Mouse (Mus musculus) embryonic facial prominence, embryonic 13.5 days (tissue): ENCODE data around the gene Trpm8. TPM values are rescaled to one million over a fixed set of nuclear protein-coding genes. Genes with fewer than 3 reads are reported as not detected.
A peak's percentile ranks its signal among the peaks of the same experiment; 100 is the strongest.

Experiments
- ATAC-seq: fragments of 200-750 bp; cut with Nextera tagmentation; 2 replicates; pipeline ENCODE4 v1.8.0; 2017; ENCODE audit warnings: low read depth; ENCODE audit not compliant: insufficient number of reproducible peaks, insufficient read depth, low FRiP score, low TSS enrichment
- H3K27ac ChIP-seq: fragments of 300-500 bp; sonication (generic); 2 replicates; pipeline ENCODE4 v1.5.1; 2015; ENCODE audit warnings: moderate library complexity, mild to moderate bottlenecking, inconsistent platforms
- H3K27me3 ChIP-seq: fragments of 300-500 bp; sonication (generic); 2 replicates; pipeline ENCODE4 v1.6.1; 2015; ENCODE audit warnings: mild to moderate bottlenecking, inconsistent platforms
- H3K36me3 ChIP-seq: fragments of 300-500 bp; sonication (generic); 2 replicates; pipeline ENCODE4 v1.6.1; 2015; ENCODE audit warnings: mild to moderate bottlenecking, inconsistent platforms
- H3K4me1 ChIP-seq: fragments of 300-500 bp; sonication (generic); 2 replicates; pipeline ENCODE4 v1.6.1; 2015; ENCODE audit warnings: inconsistent platforms
- H3K4me2 ChIP-seq: fragments of 300-500 bp; sonication (generic); 2 replicates; pipeline ENCODE4 v1.6.1; 2015; ENCODE audit warnings: moderate library complexity, mild to moderate bottlenecking, inconsistent platforms
- H3K4me3 ChIP-seq: fragments of 300-500 bp; sonication (generic); 2 replicates; pipeline ENCODE4 v1.5.1; 2015; ENCODE audit warnings: mild to moderate bottlenecking, inconsistent platforms
- H3K9ac ChIP-seq: fragments of 300-500 bp; sonication (generic); 2 replicates; pipeline ENCODE4 v1.6.1; 2015; ENCODE audit warnings: mild to moderate bottlenecking, inconsistent platforms
- H3K9me3 ChIP-seq: fragments of 300-500 bp; sonication (generic); 2 replicates; pipeline ENCODE4 v1.6.1; 2016; ENCODE audit warnings: inconsistent platforms
- WGBS: fragments of 180-500 bp; shearing (Covaris S2); methylation state at CpG from one replicate; pipeline ENCODE4 v1.1.7; 2015; ENCODE audit warnings: mixed read lengths; 5-methylcytosine and 5-hydroxymethylcytosine counted together
- polyA plus RNA-seq: library from polyadenylated mRNA; unstranded; fragments of >200 nt; fragmentation: Nextera tagmentation; extraction: Ambion mirVana; gene quantifications from 2 replicates; pipeline ENCODE4 v1.2.1, GENCODE M21; 2015

Trpm8 gene
- polyA plus RNA-seq, 1 experiment from 2014 or later, result not detected

DNA sequence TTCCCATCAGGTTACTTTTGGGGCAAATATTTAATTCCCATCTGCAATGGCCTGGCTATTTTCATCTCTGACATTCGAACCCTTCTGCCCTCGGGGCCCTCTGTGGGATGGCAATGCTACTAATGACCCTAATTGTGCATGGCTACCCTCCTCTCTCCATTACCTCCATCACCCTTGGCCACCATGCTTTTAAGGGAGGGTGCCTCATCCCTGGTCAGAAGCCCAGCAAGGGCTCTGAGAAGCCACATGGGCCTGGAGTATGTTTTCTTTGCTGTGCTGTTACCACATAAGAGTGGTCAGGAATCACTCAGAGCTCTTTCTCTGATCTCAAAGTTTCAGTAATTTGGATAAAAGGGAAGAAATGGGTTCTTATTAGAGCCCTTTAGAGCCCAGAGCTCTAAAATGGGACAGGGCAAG lies 22.1 kb downstream of the Trpm8 start:
- H3K27ac ChIP-seq, result no peak overlapping the region
- H3K4me3 ChIP-seq, result no peak overlapping the region
- no peak for ATAC-seq
- no peak overlapping the region for H3K9ac ChIP-seq
- WGBS, result 80% methylated on average over 2 of the region's 2 CpGs
- H3K9me3 ChIP-seq, result peaks cover 71% of the 10 kb centered on the region
- H3K4me1 ChIP-seq, result no peaks in the 10 kb centered on the region
- no peaks in the 10 kb centered on the region for H3K27me3 ChIP-seq
- H3K36me3 ChIP-seq, result no peaks in the 10 kb centered on the region
- H3K4me2 ChIP-seq, result no peak overlapping the region

DNA sequence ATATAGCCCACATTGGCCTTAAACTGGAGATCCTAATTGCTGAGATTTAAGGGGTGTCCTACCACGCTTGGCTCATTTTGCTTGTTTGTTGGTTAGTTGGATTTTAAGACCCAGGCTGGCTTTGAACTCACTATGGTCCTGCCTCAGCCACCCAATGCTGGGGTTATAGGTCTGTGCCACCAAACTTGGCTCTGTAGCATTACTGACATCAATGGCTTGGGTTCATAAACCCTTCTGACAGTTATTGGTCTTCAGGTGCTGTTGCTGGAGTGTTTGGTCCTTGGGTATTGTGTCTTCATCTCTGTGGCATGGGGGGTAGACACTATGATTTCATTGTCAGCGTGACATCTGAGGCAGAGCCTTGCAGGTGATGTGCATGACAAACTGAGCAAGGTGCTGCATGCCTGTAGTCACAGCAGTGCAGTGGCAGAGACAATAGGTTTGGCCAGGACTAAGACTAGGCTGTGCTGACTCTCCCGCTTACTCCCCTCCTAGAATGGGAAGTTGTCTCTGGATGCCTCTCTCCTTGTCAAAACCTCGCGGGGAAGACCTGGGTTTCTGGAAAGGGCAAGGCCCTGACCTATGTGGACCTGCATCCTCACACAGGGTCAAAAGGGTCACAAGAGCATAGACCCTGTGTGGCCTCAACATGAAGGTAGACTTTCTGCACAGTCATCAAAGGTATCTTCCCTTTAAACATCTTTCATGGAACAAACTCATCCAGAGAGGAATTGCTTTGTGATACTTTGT lies 23.0 kb downstream of the Trpm8 start:
- Histone ChIP-seq H3K9me3 (peaks cover 78% of the 10 kb centered on the region), H3K4me3 (no peak overlapping the region), H3K27me3 (no peaks in the 10 kb centered on the region), H3K4me1 (no peaks in the 10 kb centered on the region), H3K36me3 (no peaks in the 10 kb centered on the region), H3K27ac (no peak overlapping the region), H3K4me2 (no peak overlapping the region), H3K9ac (no peak overlapping the region)
- 39% methylated on average over 5 of the region's 5 CpGs for WGBS
- ATAC-seq, result peak; percentile 5; the same call in 1 of the 2 replicates

DNA sequence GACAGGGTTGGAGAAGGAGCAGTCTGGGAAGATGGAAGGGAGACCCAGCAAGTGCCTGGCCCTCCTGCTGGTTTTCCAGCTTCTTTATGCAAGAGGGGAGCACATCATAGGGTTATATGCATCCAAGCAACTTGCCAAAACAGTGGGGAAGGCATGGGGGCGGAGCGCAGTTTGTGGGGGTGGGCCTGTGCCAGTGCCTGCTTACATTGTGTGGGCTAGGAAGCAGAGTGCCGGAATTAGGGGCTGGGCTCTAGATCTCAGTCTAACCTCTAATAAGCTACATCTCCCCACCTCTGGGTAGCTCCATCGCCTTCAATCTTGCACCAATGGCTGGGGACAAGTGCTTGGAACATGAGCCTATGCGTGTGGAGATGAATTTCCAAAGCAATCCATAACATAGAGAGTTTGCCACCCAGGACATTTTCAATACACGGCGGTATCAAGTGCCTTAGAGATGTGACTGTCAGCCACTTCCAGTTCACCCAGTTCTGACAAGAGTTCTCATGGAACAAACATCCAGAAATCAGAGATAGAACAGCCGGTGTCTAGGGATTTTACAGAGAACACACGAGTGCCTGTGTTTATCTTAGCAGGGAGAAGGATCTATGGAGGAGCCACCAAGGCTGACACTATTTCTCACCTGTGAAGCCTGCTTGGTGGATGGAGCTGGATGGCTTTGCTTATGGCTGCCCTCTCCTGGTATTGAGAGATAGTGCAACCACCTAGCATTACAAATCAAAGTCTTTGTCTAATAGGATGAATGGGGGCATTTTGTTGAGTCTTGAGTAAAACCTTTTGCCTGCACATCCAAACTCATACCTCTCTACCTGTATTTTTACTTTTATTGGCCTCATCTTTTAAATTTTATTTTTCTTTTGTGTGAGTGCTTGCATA lies 23.9 kb downstream of the Trpm8 start:
- H3K36me3 ChIP-seq, result no peaks in the 10 kb centered on the region
- no peak overlapping the region for H3K4me3 ChIP-seq
- H3K27me3 ChIP-seq, result no peaks in the 10 kb centered on the region
- H3K4me1 ChIP-seq, result no peaks in the 10 kb centered on the region
- ATAC-seq, result peak; percentile 1; the same call in 1 of the 2 replicates
- H3K4me2 ChIP-seq, result no peak overlapping the region
- no peak overlapping the region for H3K27ac ChIP-seq
- no peak overlapping the region for H3K9ac ChIP-seq
- H3K9me3 ChIP-seq, result peaks cover 77% of the 10 kb centered on the region
- 67% methylated on average over 9 of the region's 9 CpGs for WGBS

DNA sequence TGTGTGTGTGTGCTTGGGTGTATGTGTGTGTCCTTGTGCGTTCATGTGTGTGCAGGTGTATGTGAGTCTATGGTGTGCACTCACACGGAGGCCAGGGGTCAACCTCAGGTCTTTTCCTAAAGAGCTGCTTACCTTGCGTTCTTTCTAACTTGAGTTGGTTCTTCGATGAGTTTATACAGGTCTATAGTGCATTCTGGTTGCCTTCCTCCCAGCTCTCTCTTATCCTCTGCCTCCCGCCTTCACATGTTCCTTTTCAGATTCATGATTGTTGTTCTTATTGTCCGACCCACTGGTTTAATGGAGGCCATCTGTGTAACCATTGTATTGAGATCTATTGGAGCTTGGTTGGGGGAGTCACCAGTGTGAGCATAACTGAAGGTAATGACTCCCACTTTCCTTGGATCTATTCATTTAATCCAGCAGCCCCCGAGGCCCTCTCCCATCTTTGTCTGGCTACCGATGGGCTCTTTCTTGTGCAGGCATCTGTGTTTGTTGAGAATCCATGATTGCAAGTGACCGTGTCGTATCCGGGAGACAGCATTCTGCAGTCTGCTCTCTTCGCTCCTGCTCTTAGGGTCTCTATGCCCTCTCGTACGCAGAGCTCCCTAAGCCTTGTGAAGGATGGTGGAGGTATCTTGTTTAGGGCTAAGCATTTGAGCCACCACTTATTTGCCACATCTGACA lies 24.7 kb downstream of the Trpm8 start:
- no peak overlapping the region for H3K9ac ChIP-seq
- H3K4me3 ChIP-seq, result no peak overlapping the region
- 65% methylated on average over 14 of the region's 14 CpGs for WGBS
- no peak overlapping the region for H3K4me2 ChIP-seq
- H3K27me3 ChIP-seq, result no peaks in the 10 kb centered on the region
- no peak for ATAC-seq
- H3K36me3 ChIP-seq, result no peaks in the 10 kb centered on the region
- H3K9me3 ChIP-seq, result peaks cover 80% of the 10 kb centered on the region
- no peaks in the 10 kb centered on the region for H3K4me1 ChIP-seq
- no peak overlapping the region for H3K27ac ChIP-seq

DNA sequence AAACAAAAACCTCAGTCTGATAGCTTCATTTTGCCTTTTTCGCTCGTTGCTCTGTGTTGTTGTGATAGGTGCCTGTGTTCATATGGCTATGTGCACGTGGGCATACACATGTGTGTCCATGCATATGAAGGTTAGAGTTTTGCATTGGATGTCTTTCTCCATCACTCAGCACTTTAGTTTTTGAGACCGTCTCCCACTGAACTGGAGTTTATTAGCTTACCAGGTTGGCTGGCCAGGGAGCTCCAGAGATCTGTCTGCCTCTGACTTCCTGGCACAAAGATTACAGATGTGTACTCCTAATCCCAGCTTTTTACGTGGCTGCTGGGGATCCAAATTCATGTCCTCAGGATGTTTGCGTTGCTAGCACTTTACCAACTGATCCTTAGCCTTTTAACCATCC lies 26.3 kb downstream of the Trpm8 start:
- H3K4me2 ChIP-seq, result no peak overlapping the region
- H3K27me3 ChIP-seq, result no peaks in the 10 kb centered on the region
- no peaks in the 10 kb centered on the region for H3K4me1 ChIP-seq
- no peak overlapping the region for H3K27ac ChIP-seq
- H3K9ac ChIP-seq, result no peak overlapping the region
- peaks cover 81% of the 10 kb centered on the region for H3K9me3 ChIP-seq
- H3K4me3 ChIP-seq, result no peak overlapping the region
- WGBS, result 63% methylated on average over 6 of the region's 6 CpGs
- no peaks in the 10 kb centered on the region for H3K36me3 ChIP-seq
- ATAC-seq, result no peak

DNA sequence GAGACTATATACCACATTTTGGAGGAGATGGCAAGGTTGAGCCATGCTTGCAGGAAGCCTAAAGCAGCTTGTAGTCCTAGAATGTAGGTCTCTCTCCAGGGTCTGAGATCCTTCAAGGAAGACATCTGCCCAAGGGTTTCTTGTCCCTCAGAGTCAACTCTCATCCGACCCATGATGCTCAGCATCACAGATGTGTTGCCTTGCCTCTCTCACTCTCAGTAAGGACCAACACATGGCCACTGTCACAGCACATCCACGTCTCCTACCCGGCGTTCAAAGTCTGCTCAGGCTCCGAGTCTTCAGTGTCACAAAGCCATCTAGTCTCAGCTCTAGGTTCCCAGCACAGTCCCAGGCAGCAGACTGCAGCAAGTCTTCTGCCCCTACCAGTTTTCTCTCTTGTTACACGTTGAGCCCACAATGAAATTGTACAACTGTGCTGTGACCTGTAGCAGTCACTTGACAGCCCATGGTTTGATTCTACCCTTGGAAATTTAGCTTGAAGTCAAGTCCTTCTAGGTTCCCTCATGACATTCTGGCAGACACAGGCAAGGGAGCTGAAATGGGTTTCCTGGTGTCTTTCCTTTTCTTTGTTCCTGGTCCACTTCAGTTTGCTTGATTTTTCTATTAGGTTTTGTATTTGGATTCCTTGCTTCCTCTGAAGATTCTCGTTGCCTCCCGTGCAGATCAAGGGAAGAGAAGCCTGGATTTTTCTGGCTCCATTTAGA lies 27.0 kb downstream of the Trpm8 start:
- ATAC-seq, result no peak
- Histone ChIP-seq H3K9me3 (peaks cover 83% of the 10 kb centered on the region), H3K27ac (no peak overlapping the region), H3K9ac (no peak overlapping the region), H3K4me2 (no peak overlapping the region), H3K36me3 (no peaks in the 10 kb centered on the region), H3K4me3 (no peak overlapping the region), H3K27me3 (no peaks in the 10 kb centered on the region), H3K4me1 (no peaks in the 10 kb centered on the region)
- 61% methylated on average over 8 of the region's 8 CpGs for WGBS

DNA sequence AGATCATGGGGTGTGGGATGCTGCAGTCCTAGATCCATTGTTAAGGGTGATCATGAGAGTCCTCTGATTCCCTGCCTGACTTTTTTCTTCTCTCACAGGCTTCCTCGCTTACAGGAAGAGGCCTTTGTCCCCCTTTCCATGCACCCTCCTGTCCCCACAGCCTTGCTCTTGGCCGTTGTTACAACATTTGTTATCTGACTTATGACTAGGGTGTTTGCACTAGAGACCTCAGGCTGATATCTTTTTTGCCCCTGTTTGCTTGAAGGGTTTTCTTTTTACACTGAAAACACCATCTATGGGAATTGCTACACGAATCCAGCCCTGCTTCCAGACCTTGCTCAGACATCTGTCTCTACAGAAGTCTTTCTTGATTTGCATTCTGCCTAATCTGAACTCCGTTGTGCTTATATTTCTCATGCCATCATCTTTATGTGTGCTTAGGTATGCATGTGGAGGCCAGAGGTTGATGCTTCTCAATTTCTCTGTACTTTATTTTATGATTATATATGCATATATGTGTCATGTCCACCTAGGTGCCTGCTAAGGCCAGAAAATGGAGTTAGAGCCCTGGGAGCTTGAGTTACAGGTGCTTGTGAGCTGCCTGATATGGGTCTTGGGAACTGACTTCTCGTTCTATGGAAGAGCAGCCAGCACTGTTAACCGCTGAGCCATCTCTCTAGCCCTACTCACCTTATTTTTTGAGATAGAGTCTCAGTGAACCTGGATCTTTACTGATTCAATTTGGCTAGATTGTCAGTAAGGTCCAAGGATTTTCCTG lies 27.7 kb downstream of the Trpm8 start:
- Histone ChIP-seq H3K9ac (no peak overlapping the region), H3K4me1 (no peaks in the 10 kb centered on the region), H3K27ac (no peak overlapping the region), H3K9me3 (peaks cover 83% of the 10 kb centered on the region), H3K27me3 (no peaks in the 10 kb centered on the region), H3K4me3 (no peak overlapping the region), H3K4me2 (no peak overlapping the region), H3K36me3 (no peaks in the 10 kb centered on the region)
- ATAC-seq, result no peak
- 47% methylated on average over 6 of the region's 6 CpGs for WGBS

DNA sequence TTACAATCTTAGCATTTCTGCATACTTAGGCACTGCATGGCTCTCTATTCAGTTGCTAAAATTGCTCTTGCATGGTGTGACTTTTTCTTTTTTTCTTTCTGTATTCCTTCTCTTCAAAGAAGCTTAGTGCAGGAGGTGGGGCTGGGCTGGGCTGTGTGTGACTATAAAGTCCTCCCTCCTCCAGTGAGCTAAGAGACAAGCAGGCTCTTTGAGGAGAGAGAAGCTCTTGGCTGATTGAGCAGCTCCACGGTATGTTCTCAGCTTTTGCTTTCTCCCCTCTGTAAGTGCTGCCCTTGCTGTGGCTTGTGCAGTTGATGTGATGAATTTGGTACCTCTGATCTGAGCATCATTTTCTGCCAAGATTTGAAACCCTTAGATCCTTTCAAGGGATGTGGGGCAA lies 29.1 kb downstream of the Trpm8 start:
- H3K9me3 ChIP-seq, result peaks cover 73% of the 10 kb centered on the region
- H3K4me3 ChIP-seq, result no peak overlapping the region
- ATAC-seq, result no peak
- H3K4me1 ChIP-seq, result no peaks in the 10 kb centered on the region
- H3K27me3 ChIP-seq, result no peaks in the 10 kb centered on the region
- no peak overlapping the region for H3K27ac ChIP-seq
- no peak overlapping the region for H3K9ac ChIP-seq
- no peaks in the 10 kb centered on the region for H3K36me3 ChIP-seq
- no peak overlapping the region for H3K4me2 ChIP-seq
- WGBS, result 59% methylated on average over 1 of the region's 1 CpGs

DNA sequence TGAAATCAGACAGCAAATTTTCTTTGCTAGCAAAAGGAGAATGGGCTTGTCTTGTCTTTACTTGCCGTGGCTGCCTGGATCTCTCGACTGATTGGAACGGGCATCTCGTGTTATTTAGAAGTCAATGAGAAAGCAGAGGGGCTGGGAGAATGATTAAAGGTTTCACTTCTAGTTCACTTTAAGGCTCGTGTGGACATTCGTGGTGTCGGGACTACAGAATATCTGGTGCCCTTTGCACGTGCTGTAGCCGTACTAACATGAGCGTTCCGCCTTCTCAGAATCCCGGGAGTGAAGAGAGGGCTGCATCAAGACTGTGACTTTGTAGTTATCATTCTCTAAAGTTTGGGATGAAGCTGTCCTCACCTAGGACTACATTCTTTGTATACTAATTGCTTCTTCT lies 29.7 kb downstream of the Trpm8 start:
- Histone ChIP-seq H3K4me2 (no peak overlapping the region), H3K27ac (no peak overlapping the region), H3K4me1 (no peaks in the 10 kb centered on the region), H3K4me3 (no peak overlapping the region), H3K9ac (no peak overlapping the region), H3K9me3 (peaks cover 68% of the 10 kb centered on the region), H3K27me3 (no peaks in the 10 kb centered on the region), H3K36me3 (no peaks in the 10 kb centered on the region)
- no peak for ATAC-seq
- 66% methylated on average over 12 of the region's 12 CpGs for WGBS

DNA sequence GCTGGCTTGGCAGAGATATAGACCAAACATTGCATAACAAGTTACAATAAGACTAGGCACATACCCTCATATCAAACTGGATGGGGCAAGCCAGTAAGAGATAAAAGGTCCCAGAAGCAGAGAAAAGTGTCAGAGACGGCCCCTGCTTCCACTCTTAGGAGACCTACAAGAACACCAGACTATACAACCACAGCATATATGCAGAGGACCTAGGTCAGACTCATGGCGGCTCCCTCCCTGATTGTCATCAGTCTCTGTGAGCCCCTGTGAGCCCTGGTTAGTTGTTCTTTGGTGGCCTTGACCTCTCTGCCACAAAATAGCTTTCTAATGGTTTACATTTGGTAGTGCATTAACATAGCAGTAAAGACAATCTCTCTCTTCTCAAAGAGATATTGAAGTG lies 31.6 kb downstream of the Trpm8 start:
- Histone ChIP-seq H3K36me3 (no peaks in the 10 kb centered on the region), H3K27ac (no peak overlapping the region), H3K4me1 (no peaks in the 10 kb centered on the region), H3K9ac (no peak overlapping the region), H3K9me3 (peaks cover 53% of the 10 kb centered on the region), H3K4me2 (no peak overlapping the region), H3K27me3 (no peaks in the 10 kb centered on the region), H3K4me3 (no peak overlapping the region)
- 46% methylated on average over 2 of the region's 2 CpGs for WGBS
- ATAC-seq, result no peak
